Mouse (Mus musculus) liver, postnatal 0 days (tissue): ENCODE measurements around the gene Adck1. TPM values are rescaled to one million over a fixed set of nuclear protein-coding genes. Genes with fewer than 3 reads are reported as not detected.
A peak's percentile ranks its signal among the peaks of the same experiment; 100 is the strongest.

ENCODE experiments used
- ATAC-seq: fragments of 200-750 bp; cut with Nextera tagmentation; 2 replicates; pipeline ENCODE4 v1.8.0; 2017; ENCODE audit warnings: mild to moderate bottlenecking, moderate library complexity
- DNase-seq: peaks from one replicate; pipeline ENCODE4 v3.0.0-alpha.2; 2016
- H3K27ac ChIP-seq: fragments of 300-500 bp; sonication (generic); 2 replicates; pipeline ENCODE4 v1.5.1; 2014; ENCODE audit warnings: antibody characterized with exemption, moderate library complexity, mild to moderate bottlenecking, low read depth
- H3K27me3 ChIP-seq: fragments of 300-500 bp; sonication (generic); 2 replicates; pipeline ENCODE4 v1.6.1; 2014; ENCODE audit warnings: low read length, control low read depth, mixed read lengths; ENCODE audit not compliant: insufficient read depth
- H3K36me3 ChIP-seq: fragments of 300-500 bp; sonication (generic); replicated peaks from 2 replicates; pipeline ENCODE4 v1.6.1; 2014; ENCODE audit warnings: mild to moderate bottlenecking, control low read depth, low read length, moderate library complexity, mixed read lengths; ENCODE audit not compliant: insufficient read depth
- H3K4me1 ChIP-seq: fragments of 300-500 bp; sonication (generic); 2 replicates; pipeline ENCODE4 v1.6.1; 2014; ENCODE audit warnings: antibody characterized with exemption, mild to moderate bottlenecking, control low read depth; ENCODE audit not compliant: insufficient read depth
- H3K4me2 ChIP-seq: fragments of 300-500 bp; sonication (generic); 2 replicates; pipeline ENCODE4 v1.6.1; 2014; ENCODE audit warnings: low read depth, mild to moderate bottlenecking, low read length, moderate library complexity, mixed read lengths
- H3K4me3 ChIP-seq: fragments of 300-500 bp; sonication (generic); 2 replicates; pipeline ENCODE4 v1.5.1; 2014; ENCODE audit warnings: low read depth, low read length
- H3K9ac ChIP-seq: fragments of 300-500 bp; sonication (generic); replicated peaks from 2 replicates; pipeline ENCODE4 v1.6.1; 2014; ENCODE audit warnings: mild to moderate bottlenecking, moderate library complexity
- H3K9me3 ChIP-seq: fragments of 300-500 bp; sonication (generic); 2 replicates; pipeline ENCODE4 v1.6.1; 2016; ENCODE audit warnings: mild to moderate bottlenecking, control low read depth, low read length, mixed read lengths
- CTCF ChIP-seq: sonication (generic); IDR thresholded peaks from 2 replicates; pipeline ENCODE4 v1.5.1; 2016; ENCODE audit warnings: antibody characterized with exemption, low read depth
- EP300 ChIP-seq: IDR thresholded peaks from 2 replicates; pipeline ENCODE4 v1.6.1; 2016; ENCODE audit warnings: antibody characterized with exemption, low read depth, mild to moderate bottlenecking
- WGBS: fragments of 180-500 bp; shearing (Covaris S2); extraction: QIAGEN DNeasy Blood & Tissue Kit; methylation state at CpG from one replicate; pipeline ENCODE4 v1.1.7; 2014; ENCODE audit not compliant: insufficient replicate concordance; 5-methylcytosine and 5-hydroxymethylcytosine counted together
- polyA plus RNA-seq: library from polyadenylated mRNA; unstranded; fragments of >200 nt; fragmentation: Nextera tagmentation; extraction: Ambion mirVana; gene quantifications from 2 replicates; pipeline ENCODE4 v1.2.1, GENCODE M21; 2015

Adck1 gene
- polyA plus RNA-seq, 1 experiment from 2014 or later, result 7.9 TPM

GRCm38 (mm10) chr12:88408323-88409047 is 48.1 kb downstream of the Adck1 start:
- H3K4me1 ChIP-seq, result no peaks in the 10 kb centered on the region
- no peaks in the 10 kb centered on the region for H3K9me3 ChIP-seq
- no peak overlapping the region for H3K9ac ChIP-seq
- peak overlapping the region; percentile 29; the same call in 1 of the 2 replicates for H3K4me2 ChIP-seq
- ATAC-seq (peak; percentile 38; the same call in 1 of the 2 replicates), DNase-seq (no peak)
- H3K36me3 ChIP-seq, result no peaks in the 10 kb centered on the region; the same call in 1 of the 2 replicates
- no peaks in the 10 kb centered on the region for H3K27me3 ChIP-seq
- no peak overlapping the region for H3K4me3 ChIP-seq
- 44% methylated on average over 11 of the region's 11 CpGs for WGBS
- no peak for TF ChIP-seq CTCF
- TF ChIP-seq EP300, result no peak
- H3K27ac ChIP-seq, result no peak overlapping the region

GRCm38 (mm10) chr12:88413239-88413638 is 52.9 kb downstream of the Adck1 start:
- no peak for DNase-seq
- Histone ChIP-seq H3K4me1 (no peaks in the 10 kb centered on the region), H3K27me3 (no peaks in the 10 kb centered on the region), H3K4me3 (no peak overlapping the region), H3K27ac (no peak overlapping the region), H3K36me3 (no peaks in the 10 kb centered on the region), H3K9me3 (no peaks in the 10 kb centered on the region), H3K9ac (no peak overlapping the region), H3K4me2 (no peak overlapping the region)
- WGBS, result 65% methylated on average over 1 of the region's 1 CpGs
- no peak for ATAC-seq
- TF ChIP-seq EP300, result no peak
- no peak for TF ChIP-seq CTCF

GRCm38 (mm10) chr12:88419912-88420621 is 59.7 kb downstream of the Adck1 start:
- DNase-seq, result no peak
- WGBS, result 73% methylated on average over 12 of the region's 12 CpGs

DNA sequence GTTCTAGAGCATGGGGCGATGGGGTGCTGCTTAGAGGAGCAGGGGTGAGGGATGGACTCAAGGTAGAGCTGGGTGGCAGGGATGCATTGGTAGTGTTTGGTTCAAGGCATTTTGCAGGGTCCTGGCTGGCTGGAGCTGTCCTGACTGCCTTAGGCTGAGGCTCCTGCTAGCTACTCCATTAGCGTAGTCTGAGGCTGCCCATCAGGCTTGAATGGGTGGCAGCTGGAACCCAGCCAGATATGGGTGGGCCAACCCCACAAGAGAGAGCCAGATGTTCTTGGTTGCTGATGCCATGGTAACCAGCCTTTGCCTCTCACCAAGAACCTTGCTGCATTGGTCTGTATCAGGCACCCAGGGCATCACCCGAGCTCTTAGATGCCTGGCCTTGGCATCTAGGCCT is 66.6 kb downstream of the Adck1 start:
- H3K27me3 ChIP-seq, result no peaks in the 10 kb centered on the region
- peaks cover 2% of the 10 kb centered on the region; the same call in 1 of the 2 replicates for H3K4me1 ChIP-seq
- TF ChIP-seq CTCF (no peak), EP300 (no peak)
- no peak overlapping the region for H3K27ac ChIP-seq
- WGBS, result 90% methylated on average over 3 of the region's 3 CpGs
- DNase-seq (no peak), ATAC-seq (no peak)
- H3K4me2 ChIP-seq, result no peak overlapping the region
- no peak overlapping the region for H3K9ac ChIP-seq
- no peak overlapping the region for H3K4me3 ChIP-seq
- no peaks in the 10 kb centered on the region for H3K9me3 ChIP-seq
- no peaks in the 10 kb centered on the region for H3K36me3 ChIP-seq

More at GRCm38 (mm10) chr12:88419912-88420621, 59.7 kb downstream of the Adck1 start:
- no peak overlapping the region for H3K9ac ChIP-seq
- ATAC-seq, result no peak
- H3K27me3 ChIP-seq, result no peaks in the 10 kb centered on the region
- H3K36me3 ChIP-seq, result no peaks in the 10 kb centered on the region
- no peaks in the 10 kb centered on the region for H3K4me1 ChIP-seq
- no peaks in the 10 kb centered on the region for H3K9me3 ChIP-seq
- H3K4me2 ChIP-seq, result no peak overlapping the region
- no peak overlapping the region for H3K4me3 ChIP-seq
- H3K27ac ChIP-seq, result no peak overlapping the region
- TF ChIP-seq CTCF, result no peak
- no peak for TF ChIP-seq EP300

DNA sequence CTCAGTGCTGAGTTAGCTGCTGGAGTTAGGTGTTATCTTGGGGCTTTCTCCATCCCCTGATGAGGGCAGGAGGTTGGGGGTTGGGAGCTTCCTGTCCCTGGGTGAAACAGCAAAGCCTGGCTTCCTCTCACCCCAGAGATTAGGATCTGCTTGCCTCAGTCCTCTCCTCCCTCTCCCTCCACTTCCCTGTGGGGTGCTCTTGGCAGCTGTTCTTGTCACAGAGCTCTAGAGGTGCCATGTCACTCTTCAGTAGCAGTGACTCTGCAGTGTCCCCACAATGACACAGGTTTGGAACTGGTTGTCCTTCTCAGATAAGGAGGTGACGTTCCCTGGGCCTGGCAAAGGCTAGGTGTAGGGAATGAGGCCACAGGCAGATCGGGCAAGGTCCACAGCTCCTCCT is 68.4 kb downstream of the Adck1 start:
- Histone ChIP-seq H3K27me3 (no peaks in the 10 kb centered on the region), H3K27ac (no peak overlapping the region), H3K36me3 (no peaks in the 10 kb centered on the region), H3K9me3 (no peaks in the 10 kb centered on the region), H3K4me3 (no peak overlapping the region), H3K4me2 (no peak overlapping the region), H3K9ac (no peak overlapping the region), H3K4me1 (peaks cover 2% of the 10 kb centered on the region; the same call in 1 of the 2 replicates)
- peak; percentile 66 for ATAC-seq
- DNase-seq, result no peak
- no peak for TF ChIP-seq EP300
- no peak for TF ChIP-seq CTCF
- WGBS, result 62% methylated on average over 2 of the region's 2 CpGs

DNA sequence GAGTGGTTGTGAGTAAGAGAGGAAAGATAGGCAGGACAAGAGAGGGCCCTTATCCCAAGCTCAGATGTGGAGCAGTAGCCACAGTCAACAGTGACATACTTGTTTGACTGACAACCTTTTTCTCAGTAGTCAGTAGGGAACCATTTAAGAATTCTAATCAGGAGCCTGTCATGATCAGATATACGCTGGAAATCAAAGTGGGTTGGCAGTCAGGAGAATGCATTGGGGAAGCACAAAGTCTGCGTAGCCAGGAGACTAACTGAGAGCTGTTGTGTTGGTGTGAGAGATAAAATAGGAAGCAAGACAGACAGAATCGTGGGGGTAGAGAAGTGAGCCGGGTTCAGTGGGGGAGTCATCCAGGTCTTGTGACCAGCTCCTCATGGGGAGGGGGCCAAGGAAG is 71.9 kb downstream of the Adck1 start:
- Histone ChIP-seq H3K9me3 (no peaks in the 10 kb centered on the region), H3K4me1 (peaks cover 2% of the 10 kb centered on the region; the same call in 1 of the 2 replicates), H3K9ac (no peak overlapping the region), H3K4me3 (no peak overlapping the region), H3K27me3 (no peaks in the 10 kb centered on the region), H3K36me3 (no peaks in the 10 kb centered on the region), H3K27ac (no peak overlapping the region), H3K4me2 (no peak overlapping the region)
- TF ChIP-seq EP300 (no peak), CTCF (no peak)
- 54% methylated on average over 4 of the region's 4 CpGs for WGBS
- DNase-seq (no peak), ATAC-seq (no peak)
